Mouse (Mus musculus) c-Kit-positive CD71-positive TER-119-positive erythroid progenitor cells, embryonic 14.5 days (primary cell): ENCODE measurements around the gene Unc13c.

ENCODE experiments used
- DNase-seq: peaks from one replicate; pipeline ENCODE4 v3.0.0-alpha.2; 2013; ENCODE audit warnings: low spot score

Unc13c gene

DNA sequence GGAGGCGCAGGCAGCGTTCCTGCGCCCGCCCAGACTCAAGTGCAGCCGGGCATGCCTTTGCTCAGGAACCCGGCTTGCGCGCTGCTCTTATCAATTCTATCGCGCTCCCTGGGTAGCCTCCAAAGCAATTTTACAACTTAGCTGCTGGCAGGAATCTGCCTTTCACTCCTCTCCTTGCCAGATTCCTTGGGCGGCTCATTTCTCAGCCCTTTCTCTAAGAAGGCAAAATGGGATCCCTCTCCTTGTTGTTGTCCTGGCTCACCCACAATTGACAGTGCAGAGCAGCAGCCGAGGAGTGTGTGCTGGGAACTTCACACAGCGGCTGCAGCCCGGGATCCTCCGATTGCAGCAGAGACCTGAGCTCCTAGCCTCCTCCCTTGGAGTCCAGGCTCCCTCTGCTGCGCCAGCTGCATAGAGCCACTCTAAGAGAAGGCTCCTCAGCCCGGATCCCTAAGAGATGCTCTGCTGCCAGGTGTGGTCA lies at the start of gene Unc13c:
TSS of gene Unc13c (minus strand) at position 326 of the 481 bp plus-strand sequence.
- no peak for DNase-seq

DNA sequence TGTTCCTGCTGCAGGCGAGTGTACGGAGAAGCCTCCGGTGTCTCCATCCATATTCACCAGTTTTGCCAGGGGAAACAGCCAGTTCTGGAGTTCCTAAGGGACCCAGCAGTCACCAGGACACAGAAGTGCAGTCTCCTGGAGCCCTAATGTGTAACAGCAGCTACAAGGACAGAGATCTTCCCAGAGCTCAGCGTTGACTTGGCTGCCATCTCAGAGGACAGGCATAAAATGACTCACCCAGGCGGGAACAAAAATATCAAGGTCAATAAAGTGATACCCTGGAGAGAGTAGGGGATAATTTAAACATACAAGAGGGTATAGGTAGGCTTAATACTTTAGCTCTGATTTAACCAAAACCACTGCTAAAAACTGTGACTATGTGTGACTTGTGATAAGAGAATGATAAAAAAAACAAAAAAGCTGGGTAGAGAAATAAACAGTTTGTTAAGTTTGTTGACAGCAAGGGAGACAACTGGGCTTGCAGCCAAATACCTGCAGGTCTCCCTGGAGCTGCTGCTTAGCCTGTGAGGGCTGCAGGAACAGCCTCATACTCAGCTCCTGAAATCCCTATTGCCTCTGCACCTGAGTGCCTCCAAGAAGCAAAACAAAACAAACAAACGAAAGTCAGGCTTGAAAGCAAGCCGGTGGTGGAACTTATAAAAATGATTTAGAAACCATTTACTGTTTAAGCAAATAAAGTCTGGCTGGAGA lies 39.4 kb upstream of the Unc13c start:
- DNase-seq = no peak

DNA sequence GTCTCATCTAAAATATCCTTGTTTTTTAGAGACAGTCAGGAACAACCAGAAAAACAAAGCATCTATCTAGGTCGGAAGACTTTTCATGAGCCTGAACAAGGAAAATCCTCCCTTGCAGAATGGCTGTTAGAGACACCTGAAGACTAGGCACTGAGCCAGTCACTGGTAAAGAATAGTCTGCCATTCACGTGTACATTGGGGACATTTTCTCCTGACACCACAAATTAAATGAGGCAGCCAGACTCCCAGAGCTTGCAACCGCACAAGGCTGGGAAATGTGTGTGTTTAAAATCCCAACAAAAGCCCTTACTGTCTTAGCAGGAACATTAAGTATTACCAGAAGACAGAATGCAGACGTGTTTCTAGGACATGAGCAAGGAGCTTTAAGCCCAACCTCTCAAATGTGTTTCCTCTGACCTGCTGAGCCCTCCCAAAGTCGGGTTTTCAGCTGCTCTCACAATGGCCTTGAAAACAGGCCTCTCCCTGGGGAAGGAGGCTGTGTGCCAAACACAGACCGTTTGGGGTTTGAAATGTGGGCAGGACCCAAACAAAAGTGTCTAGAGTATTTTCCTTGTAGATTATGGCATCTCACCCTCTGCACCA lies 33.7 kb upstream of the Unc13c start:
- no peak for DNase-seq

DNA sequence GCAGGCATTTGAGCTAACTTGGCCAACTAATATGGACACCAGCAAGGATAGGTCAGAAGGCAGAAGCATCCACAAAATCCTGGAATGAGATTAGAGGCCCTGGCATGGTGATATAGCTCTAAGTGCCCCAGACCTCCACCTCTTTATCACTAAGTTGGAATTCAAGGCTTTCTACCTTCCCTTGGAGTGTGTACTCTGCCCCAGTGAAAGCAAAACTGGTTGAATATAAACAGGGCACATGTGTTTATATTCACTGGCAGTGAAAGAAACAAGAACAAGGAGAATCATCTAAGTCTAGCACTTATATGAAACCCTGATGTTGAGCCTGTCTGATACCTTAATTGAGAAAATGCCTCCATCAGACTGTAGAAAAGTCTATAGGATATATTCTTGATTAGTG lies 19.3 kb upstream of the Unc13c start:
- DNase-seq = no peak

DNA sequence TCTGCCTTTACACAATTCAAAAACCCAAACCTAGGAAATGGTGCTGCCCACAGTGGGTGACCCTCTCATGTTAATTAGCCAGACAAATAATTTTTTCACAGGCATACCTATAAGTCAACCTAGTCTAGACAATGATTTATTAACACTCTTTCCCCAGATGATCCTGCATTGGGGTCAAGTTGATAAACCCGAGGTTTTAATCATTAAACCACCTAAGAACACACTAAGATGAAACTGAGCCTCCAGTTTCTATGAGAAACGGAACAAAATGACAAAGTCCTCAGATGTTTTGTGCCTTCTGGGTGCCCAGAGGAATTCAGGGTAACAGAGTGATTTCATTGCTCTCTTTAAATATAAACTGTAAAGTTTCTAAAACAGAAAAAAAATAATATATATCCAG lies 18.5 kb upstream of the Unc13c start:
- no peak for DNase-seq

DNA sequence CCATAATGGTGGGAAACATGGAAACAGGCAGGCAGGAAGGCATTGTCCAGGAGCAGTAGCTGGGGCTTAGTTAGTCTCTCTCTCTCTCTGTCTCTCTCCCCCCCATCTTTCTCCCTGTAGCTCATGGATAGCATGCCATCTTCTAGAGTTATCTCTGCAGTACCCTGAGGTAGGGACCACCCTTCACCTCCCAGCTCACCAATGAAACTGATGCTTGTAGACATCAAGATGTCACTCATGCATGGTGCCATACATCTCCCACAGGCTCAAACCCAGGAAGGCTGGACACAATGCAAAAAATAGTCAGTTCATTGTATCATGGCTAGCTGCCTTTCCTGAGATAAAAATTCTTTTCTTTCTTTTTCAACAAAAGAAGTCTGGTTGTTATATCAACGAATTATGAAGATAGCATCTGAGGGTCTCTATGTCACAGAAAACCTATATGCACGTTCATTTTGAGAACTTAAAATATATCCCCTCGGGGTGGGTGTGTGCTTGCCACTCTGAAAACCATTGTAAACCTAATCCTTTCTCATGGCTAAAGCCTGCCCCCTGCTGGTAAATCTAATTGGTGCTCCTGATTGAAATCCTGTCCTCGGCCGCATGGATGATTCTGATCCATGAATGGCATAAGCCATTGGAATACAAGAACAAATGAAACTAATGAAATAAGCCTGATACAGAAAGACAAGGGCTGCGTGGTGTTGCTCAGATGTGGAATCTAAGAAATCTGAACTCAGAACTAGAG lies 14.0 kb upstream of the Unc13c start:
- peak; percentile 9 for DNase-seq

DNA sequence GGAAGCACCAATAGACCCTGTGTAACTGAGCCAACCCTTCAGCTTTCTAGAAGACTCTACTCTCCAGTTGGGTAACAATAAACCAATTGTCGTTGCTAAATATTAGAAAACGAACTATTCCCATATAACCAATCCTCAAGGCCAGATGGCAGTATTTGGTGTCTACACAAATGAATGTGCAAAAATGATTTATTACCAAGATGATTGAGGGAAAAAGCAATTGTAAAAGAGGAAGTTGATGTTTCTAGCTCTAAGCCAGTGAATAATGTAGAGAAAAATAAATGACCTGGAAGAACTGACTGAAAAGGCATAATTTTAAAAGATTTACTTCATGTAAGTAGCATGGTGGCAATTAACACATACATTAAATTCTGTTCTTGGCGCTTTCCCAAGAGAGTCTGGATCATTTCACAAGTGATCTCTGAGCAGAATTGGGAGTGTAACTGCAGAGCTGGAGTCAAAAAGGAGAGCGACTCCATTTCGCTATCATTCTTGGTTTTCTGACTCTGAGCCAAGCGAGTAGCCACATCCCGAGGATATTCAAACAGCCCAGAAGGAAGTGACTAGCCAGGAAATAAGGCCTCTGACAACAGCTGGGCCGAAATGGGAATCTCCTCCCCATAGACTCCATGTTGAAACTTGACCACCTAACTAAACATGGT lies 3.7 kb upstream of the Unc13c start:
- DNase-seq = no peak

DNA sequence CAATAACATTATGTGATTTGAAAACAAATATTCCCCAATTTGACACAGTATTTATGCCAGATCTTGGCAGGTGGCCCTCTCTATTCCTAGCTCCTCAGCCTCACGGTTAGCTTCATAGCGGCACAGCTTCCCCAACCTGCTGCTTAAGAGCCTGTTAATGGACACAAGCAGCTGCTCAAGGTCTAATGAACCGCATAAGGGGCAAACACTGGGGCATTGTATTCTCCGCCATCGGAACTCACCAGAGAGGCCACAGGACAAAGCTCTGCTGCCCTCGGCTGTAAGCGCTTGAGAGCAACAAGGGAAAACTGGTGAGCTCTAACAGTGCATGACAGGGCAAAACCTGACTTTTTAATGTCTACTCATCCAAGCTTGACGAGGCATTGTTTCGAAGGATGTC lies 2.0 kb upstream of the Unc13c start:
- DNase-seq = no peak

DNA sequence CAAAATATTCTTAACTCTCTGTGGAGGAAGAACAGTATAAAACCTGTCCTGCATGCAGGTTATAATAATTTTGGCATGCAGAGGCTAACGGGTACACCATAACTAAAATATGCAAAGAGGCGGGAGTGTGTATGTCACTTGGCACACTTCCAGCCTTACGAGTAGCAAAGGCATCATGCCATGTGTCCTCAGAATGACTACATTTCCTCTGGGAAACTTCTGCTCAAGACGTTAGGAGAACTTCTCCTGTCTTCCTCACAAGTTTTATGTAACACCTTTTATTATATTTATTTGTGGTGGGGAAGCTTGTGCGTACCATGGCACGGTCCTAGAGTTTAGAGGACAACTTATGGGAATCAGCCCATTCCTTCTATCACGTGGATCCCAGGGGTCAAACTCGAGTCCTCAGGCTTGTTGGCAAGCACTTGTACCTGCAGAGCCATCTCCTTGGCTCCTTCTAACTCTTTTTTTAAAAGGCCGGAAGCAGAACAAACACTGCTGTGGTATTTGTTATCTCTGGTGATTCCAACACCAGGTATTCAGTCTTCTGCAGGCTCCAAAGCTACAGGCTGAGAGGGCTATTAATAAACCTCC lies 3.3 kb downstream of the Unc13c start:
- DNase-seq = no peak

DNA sequence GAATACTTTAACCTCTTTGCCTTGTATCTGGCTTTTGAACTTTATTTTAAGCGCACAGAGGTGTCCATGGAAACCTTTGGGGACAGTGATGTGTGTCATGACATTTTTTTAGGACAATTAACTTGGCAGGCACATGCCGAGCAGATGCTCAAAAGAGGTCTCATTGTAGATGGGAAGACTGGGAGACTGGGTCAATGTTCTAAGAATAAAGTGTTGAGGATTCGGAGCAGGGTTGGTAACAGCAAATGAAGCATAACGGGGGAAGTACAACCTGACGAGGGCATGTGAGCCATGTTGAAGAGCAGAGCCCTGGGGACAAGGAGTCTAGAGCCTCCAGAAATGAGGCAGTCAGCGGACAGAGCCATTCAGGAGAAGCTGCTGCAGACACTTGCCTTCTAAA lies 6.3 kb downstream of the Unc13c start:
- no peak for DNase-seq

DNA sequence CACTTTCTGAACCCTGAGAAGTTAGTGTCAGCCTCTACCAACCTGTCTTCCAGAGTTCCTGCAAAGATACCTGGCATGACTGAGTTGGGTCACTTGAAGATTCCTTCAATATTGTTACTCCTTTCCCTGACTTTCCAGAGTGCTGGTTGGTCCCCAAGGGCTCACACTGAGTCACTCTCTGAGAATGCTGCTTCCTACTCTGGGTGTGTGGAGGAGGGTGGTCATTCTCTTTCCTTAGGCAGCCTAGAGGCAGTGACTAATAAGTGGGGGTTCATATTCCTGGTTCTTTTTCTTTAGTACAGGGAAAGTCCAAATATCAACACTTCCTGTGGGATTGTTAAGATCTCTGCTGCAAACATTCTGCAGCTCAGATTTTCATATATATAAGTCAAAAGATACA lies 16.4 kb downstream of the Unc13c start:
- DNase-seq = no peak

DNA sequence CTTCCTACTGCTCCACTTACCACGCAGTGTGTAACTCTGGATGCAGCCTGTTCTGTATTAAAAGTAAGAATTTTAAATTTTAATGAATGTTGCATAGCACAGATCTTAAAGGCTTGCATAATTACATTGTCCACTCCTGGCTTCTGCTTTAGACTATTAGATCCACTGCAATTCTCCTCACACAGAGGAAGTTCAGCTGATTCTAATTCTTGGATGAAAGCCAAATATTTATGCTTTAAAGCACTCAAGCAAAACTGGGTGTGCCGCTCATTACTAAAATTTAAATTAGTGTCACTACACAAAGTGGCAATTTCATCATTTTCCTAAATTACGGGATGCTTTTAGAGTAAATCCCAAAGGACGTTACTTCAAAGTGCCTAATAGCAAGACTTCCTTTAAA lies 17.2 kb downstream of the Unc13c start:
- DNase-seq = no peak

DNA sequence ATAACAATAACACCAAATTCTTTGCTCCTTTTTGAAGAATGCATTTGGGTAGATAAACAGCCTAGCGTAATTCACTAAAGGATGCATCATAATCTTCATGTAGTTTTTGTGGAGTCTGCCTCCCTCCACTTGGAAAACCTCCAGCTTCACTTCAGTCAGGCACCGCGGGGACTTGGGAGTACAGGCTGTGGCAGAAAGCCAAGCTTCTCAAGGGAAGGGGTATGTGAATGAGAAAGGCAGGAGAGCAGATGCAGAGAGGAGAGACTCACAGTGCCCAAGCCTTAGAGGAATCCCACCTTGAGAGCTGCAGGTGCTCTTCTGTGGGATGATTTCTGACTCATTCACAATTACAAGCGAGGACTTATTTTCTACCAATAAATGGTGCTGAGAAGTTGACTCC lies 33.9 kb downstream of the Unc13c start:
- no peak for DNase-seq

DNA sequence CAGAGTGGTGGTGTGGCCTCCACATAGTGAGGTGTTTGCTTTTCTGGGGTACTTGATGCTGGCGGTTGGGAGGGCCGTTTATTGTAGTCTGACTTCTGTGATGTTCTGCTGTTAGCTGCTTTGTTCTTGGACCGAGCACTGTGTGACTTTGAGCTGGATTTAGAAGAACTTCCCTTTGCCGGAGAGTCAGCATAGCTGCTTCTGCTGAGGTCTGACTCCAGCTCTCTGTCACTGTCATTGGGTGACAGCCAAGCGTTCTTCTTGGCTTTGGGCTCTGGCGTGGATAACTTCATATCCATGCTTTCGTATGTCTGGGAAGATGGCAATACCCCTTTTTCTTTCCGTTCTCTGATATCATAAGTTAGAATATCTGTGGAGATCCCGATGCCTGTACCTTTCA lies 36.8 kb downstream of the Unc13c start:
- no peak for DNase-seq

DNA sequence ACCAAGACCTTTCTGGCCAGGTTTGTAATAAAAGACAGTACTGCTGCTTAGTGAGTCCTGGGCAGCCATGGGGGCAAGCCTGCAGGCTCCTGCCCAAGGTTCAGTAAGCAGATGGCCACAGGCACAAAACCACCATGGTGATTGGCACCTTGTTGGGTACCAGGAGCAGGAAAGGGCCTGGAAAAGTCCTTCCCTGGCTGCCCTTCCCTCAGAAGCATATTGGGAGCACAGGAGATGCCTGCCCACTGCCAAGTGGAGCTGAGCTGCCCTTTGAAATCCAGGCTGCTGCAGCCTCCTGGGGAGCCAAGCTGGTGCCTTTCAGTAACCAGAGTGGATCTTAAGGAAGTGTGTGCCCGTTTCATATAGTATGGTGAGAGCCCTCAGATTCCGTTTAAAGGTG lies 41.5 kb downstream of the Unc13c start:
- no peak for DNase-seq

DNA sequence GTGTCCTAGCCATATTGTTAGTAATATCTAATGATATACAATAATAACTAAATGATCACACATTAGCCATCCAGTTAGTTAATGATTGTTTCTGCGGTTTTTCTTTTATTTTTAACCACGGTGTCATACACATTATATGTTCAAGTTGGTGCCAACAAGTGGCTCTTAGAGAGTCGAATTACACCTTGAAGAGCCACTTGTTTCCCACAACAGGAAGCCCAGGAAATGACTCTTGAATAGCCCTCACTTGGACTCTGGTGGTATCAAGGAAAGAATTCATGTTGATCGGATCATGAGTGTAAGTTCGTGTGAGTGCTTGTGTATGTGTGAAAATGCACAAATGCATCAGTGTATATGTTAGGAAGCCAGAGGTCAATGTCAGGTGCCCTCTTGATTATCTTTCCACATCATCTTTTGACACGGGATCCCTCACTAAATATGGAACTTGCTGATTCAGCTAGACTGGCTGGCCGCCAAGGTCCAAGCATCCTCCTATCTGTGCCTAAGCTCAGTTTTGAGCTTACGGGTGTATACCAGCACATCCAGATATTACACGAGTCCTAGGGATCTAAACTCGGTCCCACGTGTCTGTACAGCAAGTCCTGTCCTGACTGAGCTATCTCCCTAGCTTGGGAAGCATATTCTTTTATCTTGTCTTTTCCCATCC lies 46.2 kb downstream of the Unc13c start:
- no peak for DNase-seq

DNA sequence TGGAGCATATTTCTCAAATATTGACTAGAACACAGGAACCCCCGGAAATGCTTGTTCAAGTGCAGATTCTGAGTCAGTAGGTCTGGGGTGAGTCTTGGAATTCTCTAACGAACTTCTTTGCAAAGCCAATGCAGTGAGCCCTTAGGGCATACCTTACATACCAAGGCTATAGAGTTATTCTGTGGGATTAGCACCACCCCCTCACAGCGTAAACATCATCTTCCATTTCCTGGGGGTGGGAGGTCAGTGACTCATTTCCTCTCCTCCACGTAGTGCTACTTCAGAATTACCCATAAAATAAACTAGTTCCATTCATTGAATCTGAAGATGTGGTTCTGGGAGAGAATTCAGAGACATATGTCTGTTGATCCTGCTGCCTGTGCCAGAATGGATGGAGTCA lies 62.8 kb downstream of the Unc13c start:
- no peak for DNase-seq

DNA sequence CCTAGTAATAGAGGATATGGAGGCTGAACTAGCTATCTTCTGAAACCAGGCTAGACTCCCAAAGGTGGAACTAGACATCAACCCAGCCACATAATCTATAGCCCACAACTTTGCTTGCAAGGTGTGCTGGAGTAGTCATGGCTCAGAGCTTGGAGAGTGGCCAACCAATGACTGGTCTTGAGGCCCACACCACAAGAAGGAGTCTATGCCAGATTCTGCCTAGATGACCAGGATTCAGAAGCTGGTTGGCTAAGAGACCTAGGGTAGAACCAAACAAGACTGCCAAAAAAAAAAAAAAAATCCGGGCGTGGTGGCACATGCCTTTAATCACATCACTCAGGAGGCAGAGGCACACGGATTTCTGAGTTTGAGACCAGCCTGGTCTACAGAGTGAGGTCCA lies 70.2 kb downstream of the Unc13c start:
- no peak for DNase-seq

DNA sequence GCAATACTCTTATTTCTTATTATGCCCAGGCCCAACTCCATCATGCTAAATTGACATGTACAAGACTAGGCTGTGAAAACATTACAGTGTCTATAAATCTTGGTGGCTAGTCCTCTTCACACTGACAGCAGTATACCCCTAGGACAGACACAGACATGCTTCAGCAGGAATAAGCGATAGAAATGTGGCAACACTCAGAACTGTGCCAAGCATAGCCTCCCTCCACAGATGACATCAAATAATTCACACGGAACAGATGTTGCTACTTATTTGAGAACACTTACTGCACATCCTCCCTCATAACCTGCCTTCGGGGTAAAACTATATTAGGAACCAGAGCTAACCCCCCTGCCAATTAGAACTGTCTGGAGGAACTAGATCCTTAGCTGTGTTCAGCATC lies 72.6 kb downstream of the Unc13c start:
- no peak for DNase-seq

DNA sequence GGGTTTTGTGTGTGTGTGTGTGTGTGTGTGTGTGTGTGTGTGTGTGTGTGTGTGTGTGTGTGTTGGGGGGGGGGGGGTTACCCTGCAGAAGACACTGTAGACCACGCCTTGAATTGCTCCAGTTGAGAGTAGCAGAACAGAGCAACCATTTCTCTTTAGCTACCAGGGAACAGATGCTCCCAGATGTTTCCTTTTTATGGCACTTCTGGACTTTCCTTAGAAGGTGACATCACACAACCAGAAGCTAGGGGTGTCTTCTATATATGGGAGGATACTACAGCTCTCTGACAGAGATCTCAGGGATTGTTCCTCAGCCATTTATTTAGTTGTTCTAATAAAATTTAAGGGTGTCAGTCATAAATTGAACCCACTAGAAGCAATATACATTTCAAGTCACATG lies 85.2 kb downstream of the Unc13c start:
- no peak for DNase-seq

DNA sequence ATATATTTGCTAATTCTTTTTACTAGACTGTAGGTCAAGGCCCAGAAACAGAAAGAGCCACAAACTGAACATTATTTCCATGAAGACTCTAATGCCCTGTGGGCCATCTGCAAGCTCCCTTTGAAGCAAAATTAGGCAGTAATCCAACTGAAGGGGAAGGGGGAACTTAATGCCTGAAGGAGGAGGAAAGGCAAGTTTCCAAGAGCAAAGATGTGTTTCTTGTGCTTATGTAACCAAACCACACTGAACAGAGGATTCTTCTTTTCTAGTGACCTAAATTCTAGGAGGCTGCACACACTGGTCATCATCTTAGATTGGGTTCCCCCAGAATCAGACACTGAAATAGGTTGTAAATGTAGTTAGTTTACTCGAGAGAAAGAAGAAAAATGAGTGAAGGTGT lies 85.6 kb downstream of the Unc13c start:
- DNase-seq = no peak

DNA sequence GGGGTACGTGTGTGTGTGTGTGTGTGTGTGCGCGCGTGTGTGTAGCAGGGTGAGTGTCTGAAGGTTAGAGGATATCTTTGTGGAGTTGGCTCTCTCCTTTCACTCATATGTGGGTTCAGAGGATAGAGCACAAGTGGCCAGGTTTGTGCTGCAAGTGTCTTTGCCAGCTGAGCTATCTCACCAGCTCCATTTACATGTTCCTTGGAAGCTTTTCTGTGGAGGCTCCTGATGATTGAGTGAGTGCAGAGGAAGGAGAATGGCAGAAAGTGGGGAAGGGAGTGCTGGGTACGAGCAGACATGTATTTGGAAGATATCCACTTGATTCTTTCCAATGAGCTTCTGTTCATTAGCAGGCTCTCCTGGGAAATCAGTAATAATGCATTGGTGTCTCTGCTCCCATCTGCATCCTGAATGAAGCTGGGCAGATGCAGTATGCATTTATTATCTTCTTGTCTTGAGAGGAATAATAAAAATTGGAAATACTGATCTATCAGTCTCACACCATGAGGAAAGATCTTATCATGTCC lies 86.3 kb downstream of the Unc13c start:
- DNase-seq = no peak
